Mouse (Mus musculus) embryonic facial prominence, embryonic 11.5 days (tissue): ENCODE data around the gene Zfp148. TPM values are rescaled to one million over a fixed set of nuclear protein-coding genes. Genes with fewer than 3 reads are reported as not detected.

Experiments used
- ATAC-seq: fragments of 200-750 bp; cut with Nextera tagmentation; replicated peaks from 2 replicates; pipeline ENCODE4 v1.8.0; 2017; ENCODE audit warnings: low read depth; ENCODE audit not compliant: insufficient number of reproducible peaks, low FRiP score, low TSS enrichment
- DNase-seq: peaks from one replicate; pipeline ENCODE4 v3.0.0-alpha.2; 2015; ENCODE audit warnings: low spot score
- H3K27ac ChIP-seq: fragments of 300-500 bp; sonication (generic); replicated peaks from 2 replicates; pipeline ENCODE4 v1.5.1; 2014; ENCODE audit warnings: mild to moderate bottlenecking, low read depth, low read length, control low read depth
- H3K27me3 ChIP-seq: fragments of 300-500 bp; sonication (generic); 2 replicates; pipeline ENCODE4 v1.6.1; 2014; ENCODE audit warnings: mild to moderate bottlenecking, low read length, moderate library complexity, mixed read lengths; ENCODE audit not compliant: control insufficient read depth, insufficient read depth
- H3K36me3 ChIP-seq: fragments of 300-500 bp; sonication (generic); replicated peaks from 2 replicates; pipeline ENCODE4 v1.6.1; 2014; ENCODE audit warnings: low read depth, mild to moderate bottlenecking, low read length, moderate library complexity, mixed read lengths; ENCODE audit not compliant: control insufficient read depth, insufficient read depth
- H3K4me1 ChIP-seq: fragments of 300-500 bp; sonication (generic); 2 replicates; pipeline ENCODE4 v1.6.1; 2014; ENCODE audit warnings: low read length, mixed read lengths; ENCODE audit not compliant: control insufficient read depth, insufficient read depth
- H3K4me2 ChIP-seq: fragments of 300-500 bp; sonication (generic); 2 replicates; pipeline ENCODE4 v1.6.1; 2014; ENCODE audit warnings: low read depth, mild to moderate bottlenecking, control low read depth, low read length, moderate library complexity
- H3K4me3 ChIP-seq: fragments of 300-500 bp; sonication (generic); 2 replicates; pipeline ENCODE4 v1.5.1; 2014; ENCODE audit warnings: low read depth, low read length, control low read depth
- H3K9ac ChIP-seq: fragments of 300-500 bp; sonication (generic); replicated peaks from 2 replicates; pipeline ENCODE4 v1.6.1; 2014; ENCODE audit warnings: mild to moderate bottlenecking, control low read depth, low read length
- H3K9me3 ChIP-seq: fragments of 300-500 bp; sonication (generic); replicated peaks from 2 replicates; pipeline ENCODE4 v1.6.1; 2016; ENCODE audit warnings: mild to moderate bottlenecking, low read length, inconsistent platforms, mixed read lengths; ENCODE audit not compliant: control insufficient read depth
- WGBS: fragments of 180-500 bp; shearing (Covaris S2); extraction: QIAGEN DNeasy Blood & Tissue Kit; methylation state at CpG from one replicate; pipeline ENCODE4 v1.1.7; 2014; 5-methylcytosine and 5-hydroxymethylcytosine counted together
- polyA plus RNA-seq: library from polyadenylated mRNA; unstranded; fragments of >200 nt; fragmentation: Nextera tagmentation; extraction: Ambion mirVana; gene quantifications from 2 replicates; pipeline ENCODE4 v1.2.1, GENCODE M21; 2014

Gene Zfp148
- polyA plus RNA-seq, 1 experiment from 2014 or later, result 52.9 TPM

- no peaks in the 10 kb centered on the region for H3K36me3 ChIP-seq
- H3K4me1 ChIP-seq, result no peaks in the 10 kb centered on the region
- H3K27me3 ChIP-seq, result no peaks in the 10 kb centered on the region
- no peak overlapping the region for H3K4me3 ChIP-seq
- H3K4me2 ChIP-seq, result no peak overlapping the region
- H3K9me3 ChIP-seq, result no peaks in the 10 kb centered on the region
- no peak overlapping the region for H3K27ac ChIP-seq
- no peak overlapping the region for H3K9ac ChIP-seq
- no peak for ATAC-seq
- no peak for DNase-seq
- WGBS, result 88% methylated on average over 7 of the region's 7 CpGs
These were observed 37.0 kb upstream of the Zfp148 start for GRCm38 (mm10) chr16:33343601-33344000.

DNA sequence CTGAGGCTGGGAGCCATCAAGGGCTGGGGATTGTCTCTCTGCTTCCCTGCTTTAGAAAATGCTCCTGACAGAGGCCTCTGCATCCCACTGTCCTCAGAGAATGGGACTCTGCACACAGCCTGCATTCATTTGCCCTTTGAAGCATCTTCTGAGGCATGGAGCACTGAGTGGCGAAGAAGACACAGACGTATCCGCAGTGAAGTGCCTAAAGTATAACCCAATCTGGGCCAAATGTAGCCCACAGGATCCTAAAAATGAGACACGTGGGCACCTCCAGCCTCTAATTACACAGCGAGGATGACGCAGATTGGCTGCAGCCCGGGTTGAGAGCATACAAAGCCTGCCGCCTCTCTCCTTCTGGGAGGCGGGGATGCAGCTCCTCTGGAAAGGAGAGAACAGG is 36.3 kb upstream of the Zfp148 start:
- Histone ChIP-seq H3K27me3 (no peaks in the 10 kb centered on the region), H3K36me3 (no peaks in the 10 kb centered on the region), H3K4me1 (no peaks in the 10 kb centered on the region), H3K4me2 (no peak overlapping the region), H3K9me3 (no peaks in the 10 kb centered on the region), H3K9ac (no peak overlapping the region), H3K27ac (no peak overlapping the region), H3K4me3 (no peak overlapping the region)
- WGBS, result 65% methylated on average over 9 of the region's 9 CpGs
- no peak for ATAC-seq
- no peak for DNase-seq

DNA sequence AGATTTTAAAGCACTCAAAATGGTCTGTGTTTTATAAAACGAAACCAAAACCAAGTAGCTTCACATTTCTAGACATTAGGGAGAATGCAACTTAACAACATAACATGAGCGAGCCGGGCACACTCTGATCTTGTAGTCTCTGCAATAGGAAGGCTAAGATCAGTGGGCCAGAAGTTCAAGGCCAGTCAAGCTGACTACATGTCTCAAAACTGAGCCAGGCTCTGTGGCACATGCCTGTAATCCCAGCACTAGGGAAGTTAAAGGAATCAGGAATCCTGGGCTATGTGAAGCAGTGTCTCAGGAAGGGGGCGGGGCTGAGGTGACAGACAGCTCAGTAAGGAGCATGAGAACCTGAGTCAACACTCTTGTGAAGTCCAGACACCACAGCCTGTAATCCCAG is 35.8 kb upstream of the Zfp148 start:
- no peaks in the 10 kb centered on the region for H3K4me1 ChIP-seq
- no peak overlapping the region for H3K9ac ChIP-seq
- H3K27me3 ChIP-seq, result no peaks in the 10 kb centered on the region
- peak; percentile 4 for DNase-seq
- no peak overlapping the region for H3K4me2 ChIP-seq
- H3K4me3 ChIP-seq, result no peak overlapping the region
- ATAC-seq, result no peak
- 83% methylated on average over 4 of the region's 4 CpGs for WGBS
- H3K27ac ChIP-seq, result no peak overlapping the region
- no peaks in the 10 kb centered on the region for H3K9me3 ChIP-seq
- H3K36me3 ChIP-seq, result no peaks in the 10 kb centered on the region

- Histone ChIP-seq H3K36me3 (no peaks in the 10 kb centered on the region), H3K27me3 (no peaks in the 10 kb centered on the region), H3K4me3 (no peak overlapping the region), H3K4me1 (no peaks in the 10 kb centered on the region), H3K9me3 (no peaks in the 10 kb centered on the region), H3K9ac (no peak overlapping the region), H3K4me2 (no peak overlapping the region), H3K27ac (no peak overlapping the region)
- ATAC-seq, result no peak
- 53% methylated on average over 3 of the region's 3 CpGs for WGBS
- DNase-seq, result peak; percentile 21
These were observed 34.3 kb upstream of the Zfp148 start for GRCm38 (mm10) chr16:33346376-33346775.

DNA sequence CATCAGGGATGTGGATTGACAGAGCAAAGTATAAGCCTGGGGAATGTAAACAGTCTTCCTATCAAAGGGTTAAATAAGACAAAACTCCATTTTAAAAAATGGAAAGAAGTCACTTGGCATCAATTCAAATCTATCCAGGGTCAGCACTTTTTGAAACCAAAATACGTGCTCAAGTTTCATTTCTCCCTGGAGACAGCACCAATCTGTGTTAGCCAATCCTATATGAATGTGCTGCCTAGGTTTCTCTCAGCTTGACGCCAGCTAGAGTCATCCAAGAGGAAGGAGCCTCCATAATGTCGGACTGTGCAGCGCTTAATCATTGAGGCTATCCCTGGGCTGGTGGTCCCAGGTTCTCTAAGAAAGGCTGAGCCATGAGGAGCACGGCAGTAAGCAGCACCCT is 33.5 kb upstream of the Zfp148 start:
- H3K9ac ChIP-seq, result no peak overlapping the region
- no peak overlapping the region for H3K27ac ChIP-seq
- ATAC-seq (no peak), DNase-seq (no peak)
- no peak overlapping the region for H3K4me2 ChIP-seq
- H3K9me3 ChIP-seq, result no peaks in the 10 kb centered on the region
- no peak overlapping the region for H3K4me3 ChIP-seq
- no peaks in the 10 kb centered on the region for H3K36me3 ChIP-seq
- no peaks in the 10 kb centered on the region for H3K27me3 ChIP-seq
- no peaks in the 10 kb centered on the region for H3K4me1 ChIP-seq
- 63% methylated on average over 5 of the region's 5 CpGs for WGBS

- Histone ChIP-seq H3K36me3 (no peaks in the 10 kb centered on the region), H3K9me3 (no peaks in the 10 kb centered on the region), H3K4me3 (no peak overlapping the region), H3K27ac (no peak overlapping the region), H3K9ac (no peak overlapping the region), H3K27me3 (no peaks in the 10 kb centered on the region), H3K4me1 (no peaks in the 10 kb centered on the region), H3K4me2 (no peak overlapping the region)
- 82% methylated on average over 6 of the region's 6 CpGs for WGBS
- ATAC-seq (no peak), DNase-seq (no peak)
These were observed 22.8 kb upstream of the Zfp148 start for GRCm38 (mm10) chr16:33357805-33358204.

DNA sequence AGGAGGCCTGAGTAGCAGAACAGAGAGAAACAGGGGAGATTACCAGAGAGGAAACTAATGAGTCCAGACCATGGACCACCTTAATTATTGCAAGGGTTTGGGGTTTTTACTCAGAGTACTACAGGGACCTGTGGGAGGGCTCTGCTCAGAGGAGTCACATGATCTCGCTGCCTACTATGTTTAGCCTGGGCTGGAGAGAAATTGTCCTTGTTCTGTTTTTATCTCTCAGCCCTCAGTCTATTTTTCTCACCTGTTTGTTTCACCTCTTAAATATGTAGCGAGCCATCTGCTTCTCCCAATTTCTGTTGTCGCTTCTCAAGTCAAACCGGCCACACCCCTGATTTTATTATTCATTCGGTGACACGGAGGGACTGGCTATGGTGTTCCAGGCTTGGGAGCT is 14.9 kb upstream of the Zfp148 start:
- Histone ChIP-seq H3K4me2 (no peak overlapping the region), H3K4me3 (no peak overlapping the region), H3K9me3 (no peaks in the 10 kb centered on the region), H3K36me3 (no peaks in the 10 kb centered on the region), H3K4me1 (no peaks in the 10 kb centered on the region), H3K27ac (no peak overlapping the region), H3K27me3 (no peaks in the 10 kb centered on the region), H3K9ac (no peak overlapping the region)
- DNase-seq (no peak), ATAC-seq (no peak)
- WGBS, result 89% methylated on average over 6 of the region's 6 CpGs

DNA sequence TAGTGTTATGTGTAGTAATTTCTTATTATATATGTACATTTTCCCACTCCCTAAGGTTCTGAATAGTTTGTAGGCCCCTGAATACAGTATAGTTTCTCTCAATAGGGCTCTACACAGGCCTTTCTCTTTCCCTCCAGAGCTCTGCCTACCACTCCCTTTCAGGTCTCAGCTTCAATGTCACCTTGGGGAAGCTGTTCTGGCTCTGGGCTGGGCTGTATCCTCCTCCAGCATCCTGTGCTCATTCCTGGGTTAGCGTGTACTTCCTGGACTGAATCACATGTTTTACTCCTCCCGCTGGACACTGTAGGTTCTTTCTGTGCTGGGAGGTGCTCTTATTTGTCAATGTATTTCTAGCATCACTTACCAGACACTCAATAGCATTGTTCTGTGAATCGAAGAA is 12.0 kb upstream of the Zfp148 start:
- Histone ChIP-seq H3K4me2 (no peak overlapping the region), H3K36me3 (no peaks in the 10 kb centered on the region), H3K27ac (no peak overlapping the region), H3K9me3 (no peaks in the 10 kb centered on the region), H3K27me3 (no peaks in the 10 kb centered on the region), H3K4me1 (no peaks in the 10 kb centered on the region), H3K4me3 (no peak overlapping the region), H3K9ac (no peak overlapping the region)
- ATAC-seq (no peak), DNase-seq (no peak)
- 88% methylated on average over 3 of the region's 3 CpGs for WGBS
